Mouse (Mus musculus): ENCODE measurements around the gene Vmn2r31. TPM values are rescaled to one million over a fixed set of nuclear protein-coding genes. Genes with fewer than 3 reads are reported as not detected.
"Not testable (repeated sequence)": the region's sequence is repeated elsewhere in the genome, so short reads cannot be mapped to it uniquely, and the experiment has no call there.

Gene Vmn2r31
- 0.21 TPM in 1 of 3 replicates, not detected in the others for total RNA-seq (2017)

DNA sequence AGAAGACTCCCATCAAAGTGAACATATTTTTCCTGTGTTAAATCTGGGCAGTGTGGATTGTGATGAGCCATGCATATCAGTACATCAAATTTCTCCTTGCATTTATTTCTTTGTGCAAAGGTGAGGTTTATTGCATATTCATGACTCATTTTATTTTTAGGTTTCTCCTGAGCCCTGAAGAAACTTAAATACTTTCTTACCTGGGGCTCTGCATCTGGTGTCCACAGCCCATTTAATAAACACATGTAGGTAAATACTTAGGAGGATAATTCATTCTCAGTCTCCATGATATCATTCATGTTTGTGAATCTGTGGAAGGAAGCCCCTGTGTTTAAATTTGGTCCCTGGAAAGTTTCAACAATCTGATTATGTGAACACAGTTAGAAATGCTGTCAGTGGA is at the start of gene Vmn2r31:
Gene Vmn2r31 (minus strand): TSS at position 101 of the 400 bp plus-strand sequence.
- ATAC-seq (replicated peaks; ENCODE audit: insufficient number of reproducible peaks, low FRiP score, low TSS enrichment, poor library complexity, severe bottlenecking): not testable (repeated sequence)

DNA sequence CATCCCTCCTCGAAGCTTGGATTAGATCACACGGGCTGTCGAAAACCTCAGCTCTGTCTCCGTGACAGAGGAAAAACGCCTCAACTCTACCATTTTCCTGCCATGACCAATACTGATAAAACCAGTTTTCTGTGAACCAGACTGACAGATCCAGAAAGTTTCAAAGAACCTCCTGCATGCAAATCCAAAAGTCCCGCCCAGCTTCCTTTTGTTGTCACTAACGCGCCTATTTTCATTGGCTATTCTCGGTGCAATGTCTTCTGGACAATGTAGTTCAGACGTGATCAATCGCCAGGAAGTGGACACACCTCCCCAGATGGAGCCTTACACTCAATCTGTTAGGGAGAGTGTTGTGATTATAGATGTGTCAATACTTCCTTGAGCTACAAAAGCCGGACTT is 25.1 kb downstream of the Vmn2r31 start, which contains the start of gene Gm45783:
Gene Gm45783 (minus strand): TSS at position 143 of the 400 bp plus-strand sequence.
- ATAC-seq (replicated peaks; ENCODE audit: insufficient number of reproducible peaks, low FRiP score, low TSS enrichment, poor library complexity, severe bottlenecking): not testable (repeated sequence)

DNA sequence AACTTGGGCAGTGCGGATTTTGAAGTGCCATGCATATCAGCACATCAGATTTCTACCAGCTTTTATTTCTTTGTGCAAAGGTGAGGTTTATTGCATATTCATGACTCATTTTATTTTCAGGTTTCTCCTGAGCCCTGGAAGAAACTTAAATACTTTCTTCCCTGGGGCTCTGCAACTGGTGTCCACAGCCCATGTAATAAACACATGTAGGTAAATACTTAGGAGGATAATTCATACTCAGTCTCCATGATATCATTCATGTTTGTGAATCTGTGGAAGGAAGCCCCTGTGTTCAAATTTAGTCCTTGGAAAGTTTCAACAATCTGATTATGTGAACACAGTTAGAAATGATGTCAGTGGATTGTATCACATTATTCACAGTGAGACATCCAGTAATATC is 62.0 kb downstream of the Vmn2r31 start, which contains the start of gene Vmn2r30:
Gene Vmn2r30 (minus strand): TSS at position 101 of the 400 bp plus-strand sequence.
- not testable (repeated sequence) for ATAC-seq (replicated peaks; ENCODE audit: insufficient number of reproducible peaks, low FRiP score, low TSS enrichment, poor library complexity, severe bottlenecking)

Other genes with a start within 250 kb of the Vmn2r31 start
- 0.48 to 3.2 TPM (median 2.3 TPM) in 3 replicates for gene Zfp418, start 228.4 kb downstream of the Vmn2r31 start, total RNA-seq (2017)
- gene Zfp772, start 189.7 kb downstream of the Vmn2r31 start, total RNA-seq (2017): 1.0 to 3.7 TPM (median 2.5 TPM) in 3 replicates
- gene Vmn2r29, start 152.4 kb downstream of the Vmn2r31 start, total RNA-seq (2017): 1.6 TPM in 1 of 3 replicates, not detected in the others
- 0.21 to 0.39 TPM in 2 of 3 replicates, not detected in the other for gene Gm45844, start 121.4 kb downstream of the Vmn2r31 start, total RNA-seq (2017)
- gene Clcn4, start 98.9 kb downstream of the Vmn2r31 start, total RNA-seq (2017): 55.4 to 74.2 TPM (median 57.1 TPM) in 3 replicates
- gene Vmn2r30, start 62.1 kb downstream of the Vmn2r31 start, total RNA-seq (2017): not detected in 3 replicates
- not detected in 3 replicates for gene Gm45783, start 25.1 kb downstream of the Vmn2r31 start, total RNA-seq (2017)
- gene Vmn2r32, start 80.3 kb upstream of the Vmn2r31 start, total RNA-seq (2017): not detected in 3 replicates
- not detected in 3 replicates for gene Vmn2r33, start 167.1 kb upstream of the Vmn2r31 start, total RNA-seq (2017)